Mouse (Mus musculus): Measurements from ENCODE around the gene Atrnl1.

- TF ChIP-seq CTCF (IDR thresholded peaks at IDR 0.05; ENCODE audit: insufficient read depth, low read depth, low read length) (no peak), POLR2A (IDR thresholded peaks at IDR 0.05; ENCODE audit: insufficient read depth, low read depth, low read length) (no peak)
These were observed 75.8 kb downstream of the Atrnl1 start for GRCm38 (mm10) chr19:57686596-57686995.
